Comparison of ENCODE assay signal across 25 mouse cellular contexts in the genomic region with DNA sequence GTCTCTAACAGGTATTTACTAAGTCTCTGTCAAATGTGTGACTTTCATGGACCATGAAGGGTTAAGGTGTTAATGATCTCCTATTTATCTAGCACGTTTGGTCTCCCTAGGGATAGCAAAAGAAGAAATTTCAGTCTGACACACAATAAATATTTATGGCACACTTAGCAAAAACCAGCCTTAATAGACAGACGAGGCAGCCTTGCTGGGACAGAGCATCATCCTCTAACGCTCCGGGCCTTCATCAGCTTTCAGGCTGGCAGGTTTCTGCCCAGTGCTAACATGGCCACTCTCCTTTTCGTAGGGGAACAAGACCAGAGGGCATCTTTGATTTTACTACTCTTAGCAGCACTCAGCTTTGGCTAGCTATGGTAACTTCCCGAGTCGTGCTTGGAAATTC.
DNase-seq lines count a peak whose midpoint lies in the region; ATAC-seq and TF ChIP-seq lines count a peak whose summit lies in the region.
"Had no signal": no experiment of that assay in that cellular context is flagged by ENCODE, and none has a peak within 500 bp of the region (broad histone marks: within the 10 kb centered on the region; RNA-seq: fewer than 3 reads in every experiment).

No protein-coding gene starts in this region.

- intact Hi-C loops in heart, postnatal 14 days (cut with DNase I) = no loop called here

- no peak overlapping the region for H3K4me3 ChIP-seq in forebrain, embryonic 13.5 days
- H3K4me3 ChIP-seq in forebrain, embryonic 12.5 days (replicated peaks) = no peak overlapping the region
- H3K4me3 ChIP-seq in midbrain, embryonic 11.5 days (ENCODE audit: low read depth, low read length) = no peak overlapping the region
- H3K4me3 ChIP-seq in midbrain, postnatal 0 days (ENCODE audit: low read depth, low read length) = no peak overlapping the region
- H3K4me3 ChIP-seq in hindbrain, embryonic 13.5 days = no peak overlapping the region
- no peak overlapping the region for H3K4me3 ChIP-seq in midbrain, embryonic 13.5 days (replicated peaks)
- H3K4me3 ChIP-seq: embryonic facial prominence, embryonic 10.5 days; embryonic facial prominence, embryonic 15.5 days; liver, embryonic 12.5 days had no signal

- no peak overlapping the region for H3K9ac ChIP-seq in forebrain, embryonic 13.5 days
- no peak overlapping the region for H3K9ac ChIP-seq in forebrain, embryonic 12.5 days
- no peak overlapping the region for H3K9ac ChIP-seq in midbrain, embryonic 11.5 days (ENCODE audit: low read length)
- no peak overlapping the region for H3K9ac ChIP-seq in midbrain, postnatal 0 days (replicated peaks; ENCODE audit: low read length, poor library complexity, severe bottlenecking)
- no peak overlapping the region for H3K9ac ChIP-seq in hindbrain, embryonic 13.5 days
- H3K9ac ChIP-seq in midbrain, embryonic 13.5 days (replicated peaks) = no peak overlapping the region
- H3K9ac ChIP-seq: embryonic facial prominence, embryonic 15.5 days; liver, embryonic 12.5 days; liver, postnatal 0 days had no signal

- DNase-seq in midbrain, embryonic 11.5 days (ENCODE audit: low spot score, missing footprints) = peak; percentile 90
- DNase-seq in midbrain, postnatal 0 days (ENCODE audit: low spot score) = no peak
- no peak for DNase-seq in heart, postnatal 14 days
- DNase-seq in embryo, embryonic 9.5 days (ENCODE audit: extremely low spot score) = no peak
- DNase-seq: adrenal gland, postnatal 14 days; cerebellum, adult 11-12 months; cerebellum, adult 9-11 months; kidney, adult 9 months; kidney, postnatal 10 days; layer of hippocampus, postnatal 36 days; left cerebral cortex, postnatal 4 days; liver, postnatal 0 days; lung, postnatal 36 days; retina, postnatal 1 day; right cerebral cortex, postnatal 14 days; thymus, postnatal 4 days had no signal

- H3K4me2 ChIP-seq in forebrain, embryonic 13.5 days = no peak overlapping the region
- no peak overlapping the region for H3K4me2 ChIP-seq in forebrain, embryonic 12.5 days
- no peak overlapping the region for H3K4me2 ChIP-seq in midbrain, embryonic 11.5 days
- no peak overlapping the region for H3K4me2 ChIP-seq in midbrain, postnatal 0 days (ENCODE audit: low read depth, low read length, poor library complexity, severe bottlenecking)
- no peak overlapping the region for H3K4me2 ChIP-seq in hindbrain, embryonic 13.5 days
- H3K4me2 ChIP-seq in midbrain, embryonic 13.5 days (replicated peaks) = no peak overlapping the region
- H3K4me2 ChIP-seq: embryonic facial prominence, embryonic 15.5 days; liver, embryonic 12.5 days had no signal

- 61% methylated on average over 7 of the region's 7 CpGs for WGBS in forebrain, embryonic 13.5 days
- 63% methylated on average over 7 of the region's 7 CpGs for WGBS in forebrain, embryonic 12.5 days
- 71% methylated on average over 7 of the region's 7 CpGs for WGBS in midbrain, embryonic 11.5 days
- WGBS in midbrain, postnatal 0 days = 43% methylated on average over 7 of the region's 7 CpGs
- 41% methylated on average over 7 of the region's 7 CpGs for WGBS in hindbrain, embryonic 13.5 days
- WGBS in midbrain, embryonic 13.5 days = 50% methylated on average over 7 of the region's 7 CpGs

- no peaks in the 10 kb centered on the region for H3K27me3 ChIP-seq in forebrain, embryonic 13.5 days
- H3K27me3 ChIP-seq in forebrain, embryonic 12.5 days = no peaks in the 10 kb centered on the region
- H3K27me3 ChIP-seq in midbrain, embryonic 11.5 days (ENCODE audit: control insufficient read depth, insufficient read depth, low read length) = no peaks in the 10 kb centered on the region
- no peaks in the 10 kb centered on the region for H3K27me3 ChIP-seq in midbrain, postnatal 0 days (ENCODE audit: insufficient read depth, low read length)
- H3K27me3 ChIP-seq in hindbrain, embryonic 13.5 days = no peaks in the 10 kb centered on the region
- no peaks in the 10 kb centered on the region for H3K27me3 ChIP-seq in midbrain, embryonic 13.5 days
- H3K27me3 ChIP-seq: embryonic facial prominence, embryonic 15.5 days; liver, embryonic 12.5 days had no signal

- H3K4me1 ChIP-seq in forebrain, embryonic 13.5 days = peaks cover 58% of the 10 kb centered on the region
- H3K4me1 ChIP-seq in forebrain, embryonic 12.5 days = peaks cover 55% of the 10 kb centered on the region
- peaks cover 34% of the 10 kb centered on the region for H3K4me1 ChIP-seq in midbrain, embryonic 11.5 days (ENCODE audit: control insufficient read depth, insufficient read depth, low read length)
- H3K4me1 ChIP-seq in midbrain, postnatal 0 days (ENCODE audit: insufficient read depth, low read length) = peaks cover 10% of the 10 kb centered on the region; the same call in 1 of the 2 replicates
- peaks cover 35% of the 10 kb centered on the region for H3K4me1 ChIP-seq in hindbrain, embryonic 13.5 days (replicated peaks)
- H3K4me1 ChIP-seq in midbrain, embryonic 13.5 days (replicated peaks) = peaks cover 53% of the 10 kb centered on the region
- H3K4me1 ChIP-seq: embryonic facial prominence, embryonic 15.5 days; liver, embryonic 12.5 days had no signal

- no peak for TF ChIP-seq CTCF in midbrain, postnatal 0 days (IDR thresholded peaks at IDR 0.05)

- no peaks in the 10 kb centered on the region for H3K36me3 ChIP-seq in forebrain, embryonic 13.5 days (ENCODE audit: poor library complexity, severe bottlenecking)
- H3K36me3 ChIP-seq in forebrain, embryonic 12.5 days (replicated peaks) = no peaks in the 10 kb centered on the region
- H3K36me3 ChIP-seq in midbrain, embryonic 11.5 days (ENCODE audit: control insufficient read depth, insufficient read depth, low read length) = no peaks in the 10 kb centered on the region
- H3K36me3 ChIP-seq in midbrain, postnatal 0 days (ENCODE audit: insufficient read depth, low read length) = no peaks in the 10 kb centered on the region
- no peaks in the 10 kb centered on the region for H3K36me3 ChIP-seq in hindbrain, embryonic 13.5 days
- no peaks in the 10 kb centered on the region for H3K36me3 ChIP-seq in midbrain, embryonic 13.5 days
- H3K36me3 ChIP-seq: embryonic facial prominence, embryonic 10.5 days; embryonic facial prominence, embryonic 15.5 days; liver, embryonic 12.5 days had no signal

- no peaks in the 10 kb centered on the region for H3K9me3 ChIP-seq in forebrain, embryonic 13.5 days (replicated peaks)
- H3K9me3 ChIP-seq in forebrain, embryonic 12.5 days = no peaks in the 10 kb centered on the region
- no peaks in the 10 kb centered on the region for H3K9me3 ChIP-seq in midbrain, embryonic 11.5 days (ENCODE audit: control insufficient read depth, low read length)
- no peaks in the 10 kb centered on the region for H3K9me3 ChIP-seq in midbrain, postnatal 0 days (ENCODE audit: low read length)
- H3K9me3 ChIP-seq in hindbrain, embryonic 13.5 days = no peaks in the 10 kb centered on the region
- no peaks in the 10 kb centered on the region for H3K9me3 ChIP-seq in midbrain, embryonic 13.5 days
- H3K9me3 ChIP-seq: embryonic facial prominence, embryonic 10.5 days; embryonic facial prominence, embryonic 15.5 days; liver, embryonic 12.5 days had no signal

- H3K27ac ChIP-seq in forebrain, embryonic 13.5 days = 0 out of 2 replicates have a peak overlapping the region, but pooled peaks have one; percentile 78
- H3K27ac ChIP-seq in forebrain, embryonic 12.5 days = no peak overlapping the region
- H3K27ac ChIP-seq in midbrain, embryonic 11.5 days (ENCODE audit: low read depth, low read length) = peak overlapping the region; percentile 84
- no peak overlapping the region for H3K27ac ChIP-seq in midbrain, postnatal 0 days (ENCODE audit: low read depth, low read length)
- peak overlapping the region; percentile 78 for H3K27ac ChIP-seq in hindbrain, embryonic 13.5 days
- H3K27ac ChIP-seq in midbrain, embryonic 13.5 days = peak overlapping the region; percentile 85
- H3K27ac ChIP-seq: embryonic facial prominence, embryonic 15.5 days; liver, embryonic 12.5 days had no signal

- no peak for ATAC-seq in forebrain, embryonic 13.5 days
- no peak for ATAC-seq in forebrain, embryonic 12.5 days (ENCODE audit: low FRiP score)
- no peak for ATAC-seq in midbrain, embryonic 11.5 days (ENCODE audit: low FRiP score)
- ATAC-seq in midbrain, postnatal 0 days (ENCODE audit: low FRiP score) = no peak
- ATAC-seq in hindbrain, embryonic 13.5 days (ENCODE audit: low FRiP score) = no peak
- no peak for ATAC-seq in midbrain, embryonic 13.5 days
- ATAC-seq: intestine, postnatal 0 days; liver, embryonic 12.5 days; liver, postnatal 0 days; Patski had no signal

Comparison
In these comparisons a context has a peak if more than half of its experiments do, and no peak if none do; other contexts are left out.
1. H3K27ac ChIP-seq: peak in forebrain, embryonic 13.5 days (single experiment), midbrain, embryonic 11.5 days (single experiment), hindbrain, embryonic 13.5 days (single experiment) and midbrain, embryonic 13.5 days (single experiment); none in forebrain, embryonic 12.5 days (single experiment) and midbrain, postnatal 0 days (single experiment).